Mouse (Mus musculus) erythroblast, adult 5-6 weeks (primary cell): ENCODE measurements around the gene Olfr285. TPM values are rescaled to one million over a fixed set of nuclear protein-coding genes. Genes with fewer than 3 reads are reported as not detected.

ENCODE experiments used
- ATAC-seq: replicated peaks from 2 replicates; pipeline ENCODE4 v1.8.0; 2016; ENCODE audit warnings: moderate number of reproducible peaks, mild to moderate bottlenecking, moderate TSS enrichment, inconsistent platforms; ENCODE audit not compliant: poor library complexity, low FRiP score, severe bottlenecking
- total RNA-seq, 2 experiments: library from RNA; stranded (forward) in 1 of 2; stranded (reverse) in 1 of 2; fragments of 150-400 nt in 1 of 2; fragments of 200-764, 138-1000 nt in 1 of 2; gene quantifications; 2 replicates each; pipeline versions ENCODE4 v1.2.3 to v1.2.4; 2015 to 2017; ENCODE audit warnings: low replicate concordance in 2 of 2

Gene Olfr285
- total RNA-seq (2015; ENCODE audit: low replicate concordance) (not detected in 2 replicates), total RNA-seq (2017; ENCODE audit: low replicate concordance) (not detected in 2 replicates)

DNA sequence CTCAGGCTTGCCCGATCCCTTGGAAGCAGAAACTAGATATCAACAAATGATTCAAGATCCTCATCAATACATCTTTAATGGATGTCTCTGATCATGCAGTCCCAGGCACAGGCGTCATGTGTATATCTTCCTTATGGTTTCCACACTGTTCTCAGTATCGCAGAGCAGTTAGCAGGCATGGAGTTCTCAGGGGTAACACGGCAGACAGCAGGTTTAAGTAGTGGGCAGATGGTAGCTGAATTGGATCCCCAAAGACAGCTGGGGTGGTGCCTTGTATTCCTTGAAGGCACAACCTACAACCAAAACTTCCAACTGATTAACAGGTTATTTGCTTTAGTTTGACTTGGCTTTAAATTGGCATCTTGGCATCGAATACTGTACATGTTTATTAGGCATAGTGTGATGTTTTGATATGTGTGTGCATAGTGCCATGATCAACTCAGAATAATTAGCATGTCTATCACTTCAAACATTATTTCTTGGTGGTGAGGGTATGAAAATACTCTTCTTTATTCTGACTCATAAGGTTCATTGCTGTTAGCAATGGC, at the start of gene Olfr285:
Gene Olfr285 (minus strand): TSS at position 177 of the 548 bp plus-strand sequence.
- ATAC-seq, result no peak

- ATAC-seq, result no peak
These were observed 23.7 kb upstream of the Olfr285 start, which contains the start of gene Olfr284 for GRCm38 (mm10) chr15:98340887-98341286. Olfr284 (minus strand) TSS chr15:98340987.

DNA sequence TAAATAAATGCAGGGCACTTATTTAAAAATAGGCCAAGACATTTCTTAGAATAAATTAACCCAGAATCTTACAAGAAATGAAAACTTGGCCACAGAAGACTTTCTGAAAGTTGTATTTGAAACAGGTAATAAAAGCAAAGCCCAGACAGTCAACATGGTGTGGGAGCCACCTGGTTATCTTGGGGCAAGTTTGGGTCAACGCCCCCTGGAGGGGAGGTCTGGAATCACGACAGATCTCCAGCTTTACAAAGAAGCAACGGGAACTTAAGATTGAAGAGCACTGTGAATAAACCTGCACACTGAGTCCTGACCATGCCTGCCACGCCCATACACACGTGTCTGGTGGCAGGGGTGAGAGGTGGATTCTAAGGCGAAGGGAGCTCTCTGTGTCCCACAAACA, 1.4 kb downstream of the Olfr285 start:
- ATAC-seq, result no peak

GRCm38 (mm10) chr15:98295628-98296551, 21.3 kb downstream of the Olfr285 start, which contains the start of gene Zfp641:
Zfp641 (minus strand) TSS chr15:98296161.
- ATAC-seq, result no peak

DNA sequence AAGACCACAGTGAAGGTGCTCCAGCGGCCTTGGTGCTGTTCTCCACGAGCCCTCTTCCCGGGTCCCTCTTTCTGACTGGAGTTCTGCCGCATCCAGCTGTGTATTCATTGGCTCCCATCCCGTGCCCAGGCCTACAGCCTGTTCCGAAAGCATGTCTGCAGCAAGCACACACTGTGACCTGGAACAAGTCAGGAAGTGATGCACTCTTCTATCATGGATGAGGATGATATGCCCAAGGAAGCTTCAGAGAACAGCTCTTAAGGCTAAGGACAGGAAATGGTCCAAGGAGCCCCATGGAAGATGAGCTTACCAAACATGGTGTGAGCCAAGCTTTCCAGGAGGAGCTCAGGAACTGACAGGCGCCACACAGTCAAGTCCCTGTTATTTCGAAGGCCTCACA, 23.5 kb downstream of the Olfr285 start:
- ATAC-seq, result no peak

GRCm38 (mm10) chr15:98288566-98288965, 28.6 kb downstream of the Olfr285 start:
- ATAC-seq, result no peak

GRCm38 (mm10) chr15:98286418-98286817, 30.7 kb downstream of the Olfr285 start:
- no peak for ATAC-seq

Other genes with a start within 250 kb of the Olfr285 start
- gene Pfkm, start 224.8 kb downstream of the Olfr285 start, total RNA-seq (2015; ENCODE audit: low replicate concordance), result 0.58 and 4.0 TPM in 2 replicates
- 6.4 and 6.7 TPM in 2 replicates for gene Pfkm, start 224.8 kb downstream of the Olfr285 start, total RNA-seq (2017; ENCODE audit: low replicate concordance)
- gene Senp1, start 223.6 kb downstream of the Olfr285 start, total RNA-seq (2015; ENCODE audit: low replicate concordance), result 20.9 and 23.2 TPM in 2 replicates
- 20.1 and 22.3 TPM in 2 replicates for gene Senp1, start 223.6 kb downstream of the Olfr285 start, total RNA-seq (2017; ENCODE audit: low replicate concordance)
- 11.3 and 11.7 TPM in 2 replicates for gene Asb8, start 151.7 kb downstream of the Olfr285 start, total RNA-seq (2015; ENCODE audit: low replicate concordance)
- 7.7 and 11.2 TPM in 2 replicates for gene Asb8, start 151.7 kb downstream of the Olfr285 start, total RNA-seq (2017; ENCODE audit: low replicate concordance)
- not detected in 2 replicates for gene Ccdc184, start 150.2 kb downstream of the Olfr285 start, total RNA-seq (2015; ENCODE audit: low replicate concordance)
- gene Ccdc184, start 150.2 kb downstream of the Olfr285 start, total RNA-seq (2017; ENCODE audit: low replicate concordance), result not detected in 2 replicates
- gene Olfr288, start 121.8 kb downstream of the Olfr285 start, total RNA-seq (2015; ENCODE audit: low replicate concordance), result not detected in 2 replicates
- not detected in 2 replicates for gene Olfr288, start 121.8 kb downstream of the Olfr285 start, total RNA-seq (2017; ENCODE audit: low replicate concordance)
- not detected in 2 replicates for gene Gm44579, start 96.4 kb downstream of the Olfr285 start, total RNA-seq (2015; ENCODE audit: low replicate concordance)
- gene Gm44579, start 96.4 kb downstream of the Olfr285 start, total RNA-seq (2017; ENCODE audit: low replicate concordance), result not detected in 2 replicates
- gene Olfr287, start 96.3 kb downstream of the Olfr285 start, total RNA-seq (2015; ENCODE audit: low replicate concordance), result not detected in 2 replicates
- gene Olfr287, start 96.3 kb downstream of the Olfr285 start, total RNA-seq (2017; ENCODE audit: low replicate concordance), result not detected in 2 replicates
- gene Olfr286, start 82.9 kb downstream of the Olfr285 start, total RNA-seq (2015; ENCODE audit: low replicate concordance), result not detected in 2 replicates
- gene Olfr286, start 82.9 kb downstream of the Olfr285 start, total RNA-seq (2017; ENCODE audit: low replicate concordance), result not detected in 2 replicates
- not detected in 2 replicates for gene H1fnt, start 60.1 kb downstream of the Olfr285 start, total RNA-seq (2015; ENCODE audit: low replicate concordance)
- gene H1fnt, start 60.1 kb downstream of the Olfr285 start, total RNA-seq (2017; ENCODE audit: low replicate concordance), result not detected in 2 replicates
- not detected in 2 replicates for gene Zfp641, start 21.2 kb downstream of the Olfr285 start, total RNA-seq (2015; ENCODE audit: low replicate concordance)
- 0.17 and 0.56 TPM in 2 replicates for gene Zfp641, start 21.2 kb downstream of the Olfr285 start, total RNA-seq (2017; ENCODE audit: low replicate concordance)
- not detected in 2 replicates for gene Olfr284, start 23.6 kb upstream of the Olfr285 start, total RNA-seq (2015; ENCODE audit: low replicate concordance)
- gene Olfr284, start 23.6 kb upstream of the Olfr285 start, total RNA-seq (2017; ENCODE audit: low replicate concordance), result not detected in 2 replicates
- gene Olfr283, start 63.6 kb upstream of the Olfr285 start, total RNA-seq (2015; ENCODE audit: low replicate concordance), result not detected in 2 replicates
- not detected in 2 replicates for gene Olfr283, start 63.6 kb upstream of the Olfr285 start, total RNA-seq (2017; ENCODE audit: low replicate concordance)
- not detected in 2 replicates for gene Olfr282, start 113.9 kb upstream of the Olfr285 start, total RNA-seq (2015; ENCODE audit: low replicate concordance)
- gene Olfr282, start 113.9 kb upstream of the Olfr285 start, total RNA-seq (2017; ENCODE audit: low replicate concordance), result not detected in 2 replicates
- gene Olfr281, start 135.2 kb upstream of the Olfr285 start, total RNA-seq (2015; ENCODE audit: low replicate concordance), result not detected in 2 replicates
- not detected in 2 replicates for gene Olfr281, start 135.2 kb upstream of the Olfr285 start, total RNA-seq (2017; ENCODE audit: low replicate concordance)
- gene OR5BS1P, start 152.5 kb upstream of the Olfr285 start, total RNA-seq (2015; ENCODE audit: low replicate concordance), result not detected in 2 replicates
- gene OR5BS1P, start 152.5 kb upstream of the Olfr285 start, total RNA-seq (2017; ENCODE audit: low replicate concordance), result not detected in 2 replicates
- not detected in 2 replicates for gene Lalba, start 165.4 kb upstream of the Olfr285 start, total RNA-seq (2015; ENCODE audit: low replicate concordance)
- not detected in 2 replicates for gene Lalba, start 165.4 kb upstream of the Olfr285 start, total RNA-seq (2017; ENCODE audit: low replicate concordance)
- gene Olfr279, start 175.0 kb upstream of the Olfr285 start, total RNA-seq (2015; ENCODE audit: low replicate concordance), result not detected in 2 replicates
- gene Olfr279, start 175.0 kb upstream of the Olfr285 start, total RNA-seq (2017; ENCODE audit: low replicate concordance), result 0.17 TPM in 1 of 2 replicates, not detected in the other
- gene Kansl2, start 216.9 kb upstream of the Olfr285 start, total RNA-seq (2015; ENCODE audit: low replicate concordance), result 15.9 and 17.1 TPM in 2 replicates
- 4.9 and 11.4 TPM in 2 replicates for gene Kansl2, start 216.9 kb upstream of the Olfr285 start, total RNA-seq (2017; ENCODE audit: low replicate concordance)